Mouse (Mus musculus): ENCODE results near the gene Havcr1.
"Not testable (repeated sequence)": the region's sequence is repeated elsewhere in the genome, so short reads cannot be mapped to it uniquely, and the experiment has no call there.

The Havcr1 gene

DNA sequence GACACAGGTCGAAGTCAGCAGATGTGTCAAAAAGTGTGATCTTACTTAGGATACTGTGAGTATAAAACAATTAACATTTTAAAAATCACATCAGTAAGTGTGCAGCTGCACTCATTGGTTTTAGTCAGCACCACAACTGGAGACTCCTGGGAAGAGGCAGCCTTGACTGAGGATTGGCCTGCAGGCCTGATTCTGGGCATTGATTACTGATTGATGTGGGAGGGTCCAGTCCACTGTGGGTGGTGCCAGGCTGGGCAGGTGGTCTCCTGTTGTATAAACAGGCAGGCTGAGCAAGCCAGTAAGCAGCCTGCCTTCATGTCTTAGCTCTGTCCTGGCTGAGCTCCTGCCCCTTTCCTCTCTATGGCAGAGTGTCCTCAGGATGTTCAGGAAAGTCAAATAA is at the start of gene Havcr1:
Gene Havcr1, plus strand, starts transcription at position 5 of the 400 bp plus-strand sequence.
- DNase-seq = not testable (repeated sequence)

DNA sequence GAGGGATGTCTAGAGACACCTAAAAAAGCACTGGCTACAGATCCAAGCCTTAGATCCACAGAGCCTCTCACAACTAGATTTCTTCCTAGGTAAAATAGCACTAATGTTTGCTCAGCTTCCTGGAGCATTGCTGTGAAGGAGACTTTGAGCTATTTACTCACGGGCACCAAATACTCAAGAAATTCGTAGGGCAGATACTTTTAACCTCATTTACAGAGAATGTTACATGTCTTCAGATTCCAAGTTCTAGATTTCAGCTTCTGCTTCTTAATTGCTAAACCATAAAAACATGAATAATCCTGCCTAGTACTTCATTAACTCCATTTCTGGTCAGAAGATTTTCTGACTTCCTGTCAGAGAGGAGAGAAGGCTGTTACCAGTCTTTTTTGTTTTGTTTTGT is 44.7 kb upstream of the Havcr1 start:
- no peak for DNase-seq

- DNase-seq = not testable (repeated sequence)
These were observed 39.0 kb upstream of the Havcr1 start for GRCm38 (mm10) chr11:46695849-46696248.

GRCm38 (mm10) chr11:46697433-46698277 is 37.2 kb upstream of the Havcr1 start:
- no peak for DNase-seq

DNA sequence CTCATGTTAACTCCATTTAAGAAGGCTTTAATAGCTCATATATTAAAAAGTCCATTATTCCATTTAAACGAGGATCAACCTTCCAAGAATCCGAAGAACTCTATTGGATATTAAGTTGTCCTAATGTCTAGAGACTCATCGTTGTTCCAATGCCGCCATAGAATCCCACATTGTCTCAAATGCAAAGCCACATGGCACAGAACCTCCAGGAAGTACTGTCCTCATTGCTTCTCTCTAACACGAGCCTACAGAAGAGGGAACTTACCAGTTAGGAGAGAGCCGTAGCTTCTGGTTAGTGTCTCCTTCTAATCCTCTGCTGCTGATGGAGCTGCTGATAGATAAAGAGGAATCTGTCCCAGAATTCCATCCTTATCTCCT is 36.6 kb upstream of the Havcr1 start:
- DNase-seq = no peak

DNA sequence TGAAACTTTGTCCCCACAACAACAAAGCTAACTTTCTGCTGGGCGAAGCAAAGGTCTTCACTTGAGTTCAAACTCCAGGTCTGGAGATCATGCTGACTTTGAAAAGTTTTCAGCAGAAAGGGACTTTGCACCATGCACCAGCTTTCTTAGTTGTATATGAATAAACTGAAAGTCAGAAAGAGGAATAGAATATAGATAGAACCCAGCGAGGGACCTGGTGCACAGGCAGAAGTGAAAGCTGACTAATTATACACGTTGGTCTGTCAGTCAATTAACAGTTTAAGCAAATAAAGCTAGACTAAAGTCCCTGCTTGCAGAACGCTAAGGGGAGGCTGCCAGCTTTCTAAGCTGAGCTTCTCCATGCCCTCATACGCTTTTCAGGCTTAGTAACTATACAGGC is 36.0 kb upstream of the Havcr1 start:
- no peak for DNase-seq

DNA sequence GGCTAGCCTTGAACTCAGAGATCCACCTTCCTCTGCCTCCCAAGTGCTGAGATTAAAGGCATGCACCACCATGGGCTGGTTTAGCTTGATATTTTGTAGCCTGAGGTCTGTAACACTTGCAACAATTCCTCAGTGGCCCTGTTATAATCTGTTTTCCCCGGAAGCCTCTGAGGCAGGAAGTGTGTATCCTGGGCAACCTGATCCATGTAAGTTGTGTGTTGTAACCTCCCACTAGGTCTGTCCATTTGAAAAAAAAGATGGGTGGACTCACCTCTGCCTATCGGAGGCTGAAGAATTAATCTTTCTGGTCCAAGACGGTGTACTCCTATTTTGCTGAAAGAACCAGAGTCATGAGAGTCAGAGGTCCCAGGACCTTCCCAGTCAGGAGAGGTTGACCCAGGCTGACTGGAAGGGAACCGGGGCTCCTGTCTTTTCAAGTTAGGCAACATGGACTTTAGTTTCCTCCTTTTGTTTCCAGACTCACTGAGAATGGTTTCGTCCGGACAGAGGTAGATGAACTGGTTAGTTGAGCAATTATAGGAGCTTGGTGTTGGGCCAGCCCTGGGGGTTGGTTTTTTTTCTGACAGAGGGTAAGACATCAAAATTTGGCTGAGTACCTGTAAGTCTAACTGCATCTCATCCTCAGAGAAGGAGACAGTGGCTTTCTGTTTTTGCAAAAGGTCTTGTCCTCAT is 28.1 kb upstream of the Havcr1 start, which contains the start of gene Timd2:
Gene Timd2, minus strand, starts transcription at position 398 of the 693 bp plus-strand sequence.
- DNase-seq = no peak

DNA sequence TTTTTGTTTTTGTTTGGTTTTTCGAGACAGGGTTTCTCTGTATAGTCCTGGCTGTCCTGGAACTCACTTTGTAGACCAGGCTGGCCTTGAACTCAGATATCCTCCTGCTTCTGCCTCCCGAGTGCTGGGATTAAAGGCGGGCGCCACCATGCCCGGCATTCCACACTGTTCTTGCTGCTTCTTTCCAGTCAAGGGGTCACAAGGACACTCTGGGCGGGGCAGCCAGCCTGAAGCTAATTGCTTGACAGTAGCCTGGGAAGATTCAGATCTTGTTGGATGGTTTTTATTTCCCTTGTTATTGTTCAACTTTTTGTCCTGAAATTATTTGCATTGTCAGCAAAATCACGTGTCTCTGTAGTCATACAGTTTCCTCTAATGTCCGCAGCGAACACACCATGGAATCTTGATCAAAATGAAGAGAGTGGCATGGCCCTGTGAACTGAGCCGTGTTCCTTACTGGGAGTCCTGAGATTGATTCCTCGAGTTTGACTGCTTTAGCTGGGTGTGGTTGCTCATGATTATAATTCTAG is 3.3 kb upstream of the Havcr1 start:
- DNase-seq = no peak

DNA sequence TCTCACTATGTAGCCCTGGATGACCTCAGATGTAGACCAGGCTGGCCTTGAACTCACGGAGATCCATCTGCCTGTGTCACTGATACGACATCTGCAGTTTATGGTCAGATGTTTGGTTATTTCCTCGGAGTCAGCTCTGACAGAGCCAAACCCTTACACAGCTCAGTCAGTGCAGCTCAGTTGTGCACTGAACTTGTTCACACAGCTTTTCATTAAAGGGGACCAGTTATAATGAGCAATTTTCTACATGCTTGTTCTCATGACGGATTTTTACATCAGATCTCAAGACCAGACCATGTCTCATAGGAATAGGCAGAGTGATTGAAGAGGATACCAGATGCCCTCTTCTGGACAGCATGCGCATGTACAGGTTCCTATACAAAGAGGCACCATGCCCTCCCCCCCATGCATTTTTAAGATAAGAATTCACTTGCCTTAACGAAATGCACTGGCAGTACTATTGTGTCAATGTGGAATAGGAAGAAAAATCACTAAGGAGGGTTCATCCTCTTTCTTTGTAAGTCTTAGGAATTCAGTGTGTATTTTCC is 1.6 kb upstream of the Havcr1 start:
- no peak for DNase-seq

GRCm38 (mm10) chr11:46734617-46735016 is 263 bp upstream of the Havcr1 start:
- DNase-seq = no peak

- no peak for DNase-seq
These were observed 4.6 kb downstream of the Havcr1 start for GRCm38 (mm10) chr11:46739501-46739900.

DNA sequence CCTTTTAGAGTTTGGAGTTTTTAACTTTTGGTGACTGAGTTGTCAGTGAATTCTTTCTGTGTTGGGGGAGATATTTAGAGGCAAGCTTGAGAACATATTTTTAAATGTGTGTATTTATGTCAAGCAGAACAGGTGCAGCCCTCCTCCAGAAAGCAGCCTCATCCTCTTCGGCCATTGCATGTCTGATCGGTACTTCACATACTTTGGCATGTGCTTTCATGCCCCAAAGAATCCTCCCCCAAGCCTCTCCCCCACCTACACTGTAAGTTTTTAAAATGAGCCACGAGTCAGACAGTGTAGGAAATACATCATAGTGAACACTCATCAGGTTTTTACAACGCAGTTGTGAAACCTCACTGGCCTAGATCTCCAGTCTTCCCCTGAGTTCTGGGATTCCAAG is 6.0 kb downstream of the Havcr1 start:
- no peak for DNase-seq

GRCm38 (mm10) chr11:46741716-46742115 is 6.8 kb downstream of the Havcr1 start:
- no peak for DNase-seq

- DNase-seq = no peak
These were observed 13.1 kb downstream of the Havcr1 start for GRCm38 (mm10) chr11:46747996-46748395.

DNA sequence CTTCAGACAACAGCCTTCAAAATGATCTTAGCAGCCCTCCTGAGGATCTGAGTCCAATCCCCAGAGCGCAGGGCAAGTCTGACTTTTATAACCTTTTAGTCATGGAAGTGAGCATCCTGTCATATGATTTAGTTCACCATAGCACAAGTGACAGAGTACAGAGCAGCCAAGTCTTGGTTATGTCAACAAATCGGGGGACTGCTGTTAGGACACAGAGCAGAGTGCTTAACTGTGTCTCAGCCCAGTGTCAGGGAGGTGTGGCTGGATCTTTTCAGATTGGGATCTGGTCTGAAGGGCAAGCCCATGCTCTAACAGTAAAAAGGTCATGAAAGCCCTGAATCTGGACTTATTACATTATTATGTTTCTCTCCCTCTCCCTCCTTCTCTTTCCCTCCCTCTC is 18.8 kb downstream of the Havcr1 start:
- DNase-seq = no peak

- DNase-seq = no peak
These were observed 19.8 kb downstream of the Havcr1 start for GRCm38 (mm10) chr11:46754669-46755068.

GRCm38 (mm10) chr11:46755714-46756113 is 20.8 kb downstream of the Havcr1 start:
- not testable (repeated sequence) for DNase-seq

GRCm38 (mm10) chr11:46776879-46777278 is 42.0 kb downstream of the Havcr1 start:
- DNase-seq = no peak

DNA sequence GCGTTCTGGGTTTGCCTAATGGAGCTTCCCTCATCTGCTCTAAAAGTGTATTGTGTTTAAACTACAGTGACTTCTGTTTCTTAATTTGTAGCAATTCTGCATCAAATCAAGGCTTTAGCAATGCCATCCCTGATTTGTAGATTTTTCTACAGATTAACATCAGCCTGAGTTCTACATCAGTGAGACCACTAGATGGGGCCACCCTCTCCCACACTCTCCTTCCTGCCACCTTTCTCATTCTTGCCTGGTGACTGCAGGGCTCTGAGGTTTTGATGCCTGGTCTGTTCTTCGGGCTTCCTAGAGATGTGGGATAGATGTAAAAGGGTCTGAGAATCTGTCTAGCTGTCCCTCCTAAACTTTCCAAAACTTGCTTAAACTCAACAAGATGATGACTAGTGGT is 44.9 kb downstream of the Havcr1 start:
- DNase-seq = no peak

GRCm38 (mm10) chr11:46804440-46804839 is 69.6 kb downstream of the Havcr1 start:
- no peak for DNase-seq

DNA sequence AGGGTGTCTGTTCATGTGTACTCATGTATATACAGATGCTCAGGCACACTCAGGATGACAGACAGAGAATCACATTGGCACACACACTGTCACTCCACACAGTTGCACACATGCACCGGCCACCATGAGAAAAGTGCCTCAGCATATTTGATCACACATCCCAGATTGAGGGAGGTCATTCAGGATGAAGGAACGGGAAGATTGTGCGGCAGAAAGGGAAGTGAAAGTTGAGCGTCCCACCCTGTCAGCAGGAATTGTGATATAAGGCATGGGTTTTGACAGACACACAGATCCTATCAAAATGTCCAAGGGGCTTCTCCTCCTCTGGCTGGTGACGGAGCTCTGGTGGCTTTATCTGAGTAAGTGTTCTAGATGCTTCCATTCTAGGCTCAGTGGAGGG is 75.6 kb downstream of the Havcr1 start, which contains the start of gene Timd4:
Gene Timd4, plus strand, starts transcription at position 290 of the 400 bp plus-strand sequence.
- DNase-seq = no peak

GRCm38 (mm10) chr11:46817692-46818091 is 82.8 kb downstream of the Havcr1 start:
- no peak for DNase-seq

DNA sequence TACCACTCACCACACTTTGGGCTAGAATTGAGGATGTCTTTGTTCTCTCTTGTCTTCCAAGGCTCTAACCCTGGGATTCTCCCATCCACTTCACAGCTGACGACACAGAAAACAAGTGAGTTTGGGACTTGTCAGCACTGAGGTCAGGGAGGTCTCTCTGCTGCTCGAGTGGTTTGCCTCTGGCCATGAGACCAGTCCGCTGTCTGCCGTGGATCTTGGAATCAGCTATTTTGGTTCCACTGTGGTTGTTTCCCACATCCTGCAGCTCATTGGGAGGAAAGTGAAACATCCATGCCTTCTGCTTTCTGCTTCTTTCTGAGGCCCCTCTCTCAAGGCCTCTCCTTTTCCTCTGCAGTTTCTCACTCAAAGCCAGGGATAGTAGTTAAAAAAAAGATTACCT is 85.0 kb downstream of the Havcr1 start:
- DNase-seq = no peak
